Mouse (Mus musculus): ENCODE measurements around the gene Cnpy4.

GRCm38 (mm10) chr5:138138585-138138984, 48.7 kb upstream of the Cnpy4 start:
- TF ChIP-seq CTCF (IDR thresholded peaks at IDR 0.05; ENCODE audit: low read depth), result no peak
- TF ChIP-seq EP300 (optimal IDR thresholded peaks at IDR 0.05), result no peak
